Mouse (Mus musculus) yolk sac, embryonic 10.5 days (tissue): ENCODE data around the gene Tbxa2r.
A peak's percentile ranks its signal among the peaks of the same experiment; 100 is the strongest.

Experiments used
- DNase-seq: peaks from one replicate; pipeline ENCODE4 v3.0.0-alpha.2; 2017; ENCODE audit warnings: low spot score

Tbxa2r gene

DNA sequence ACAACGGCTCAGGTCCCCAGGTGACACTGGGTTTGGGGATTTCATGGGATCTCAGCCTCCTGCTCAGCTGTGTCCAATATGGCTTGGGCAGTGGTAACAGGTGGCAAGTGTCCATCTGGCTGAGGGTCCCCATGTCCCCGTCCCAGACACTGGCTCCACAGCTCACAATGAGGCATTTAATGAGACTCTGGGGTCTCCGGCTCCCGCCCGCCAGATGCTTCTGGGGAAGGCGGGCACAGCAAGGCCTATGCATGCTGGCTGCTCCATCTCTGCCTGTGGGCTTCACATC, 38.6 kb downstream of the Tbxa2r start:
- DNase-seq: no peak

DNA sequence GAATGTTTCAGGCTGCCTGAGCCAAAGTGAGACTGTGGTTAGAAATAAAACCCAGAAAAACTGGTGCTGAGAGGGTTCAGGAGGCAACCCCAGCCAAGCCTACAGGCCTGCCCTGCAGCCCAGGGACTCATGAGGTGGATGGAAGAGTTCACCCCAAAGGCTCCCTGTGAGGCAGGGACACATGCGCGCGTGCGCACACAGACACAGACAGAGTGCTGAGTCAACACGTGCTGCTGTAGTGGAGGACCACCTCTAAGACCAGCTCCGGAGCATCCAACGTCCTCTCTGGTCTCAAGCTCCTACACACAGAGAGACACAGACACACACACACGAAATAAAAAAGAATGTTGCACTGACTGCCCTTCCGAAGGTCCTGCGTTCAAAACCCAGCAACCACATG, 46.8 kb downstream of the Tbxa2r start:
- DNase-seq: no peak

DNA sequence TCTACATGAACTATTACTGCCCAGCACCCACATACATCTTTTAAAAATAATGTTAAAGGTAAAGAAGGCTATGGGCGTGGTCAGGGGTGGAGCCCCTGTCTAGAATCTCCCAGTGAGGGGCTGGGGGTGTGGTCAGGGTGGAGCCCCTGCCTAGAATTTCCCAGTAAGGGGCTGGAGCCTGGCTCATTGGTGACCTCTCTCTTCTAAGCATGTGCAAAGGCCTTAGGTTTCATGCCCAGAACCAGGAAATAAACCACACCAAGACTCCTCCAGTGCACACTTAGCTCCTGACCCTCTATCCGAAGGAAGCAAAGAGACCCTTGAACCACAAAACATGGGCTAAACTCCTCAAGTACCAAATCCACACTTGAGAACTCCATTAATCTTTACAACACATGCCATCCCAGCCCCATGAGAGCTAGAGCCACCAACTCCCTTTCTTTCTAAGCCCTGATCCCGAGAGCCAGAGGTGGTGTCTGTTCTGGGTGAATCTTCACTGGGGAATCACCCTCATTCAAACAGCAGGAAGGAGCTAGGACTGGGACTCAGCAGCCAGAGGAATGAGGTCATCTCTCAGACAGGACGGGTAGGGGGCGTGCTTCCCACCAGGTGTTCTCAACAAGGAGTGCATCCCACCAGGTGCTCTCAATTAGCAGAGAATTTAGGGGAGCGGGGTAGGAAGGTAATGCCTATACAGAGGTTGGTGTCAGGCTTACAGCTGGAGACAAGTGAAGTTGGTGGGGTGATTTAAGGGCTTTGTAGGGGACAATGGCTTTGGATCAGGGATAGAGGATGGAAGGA, 48.2 kb downstream of the Tbxa2r start:
- DNase-seq: no peak

DNA sequence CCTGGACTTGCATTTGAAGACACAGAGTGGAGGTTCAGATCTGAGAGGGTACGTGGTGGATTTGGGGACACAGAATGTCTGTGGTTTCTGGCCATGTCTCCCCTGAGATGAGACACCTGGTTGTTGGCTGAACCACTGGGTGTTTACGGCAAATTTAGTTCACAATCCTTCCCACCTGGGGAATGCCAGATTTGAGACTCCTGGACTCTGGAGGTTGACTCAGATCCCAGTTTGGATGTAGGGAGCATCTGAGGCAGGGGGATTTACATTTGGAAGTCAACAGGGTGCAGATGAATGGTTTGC, 48.8 kb downstream of the Tbxa2r start:
- DNase-seq: no peak

DNA sequence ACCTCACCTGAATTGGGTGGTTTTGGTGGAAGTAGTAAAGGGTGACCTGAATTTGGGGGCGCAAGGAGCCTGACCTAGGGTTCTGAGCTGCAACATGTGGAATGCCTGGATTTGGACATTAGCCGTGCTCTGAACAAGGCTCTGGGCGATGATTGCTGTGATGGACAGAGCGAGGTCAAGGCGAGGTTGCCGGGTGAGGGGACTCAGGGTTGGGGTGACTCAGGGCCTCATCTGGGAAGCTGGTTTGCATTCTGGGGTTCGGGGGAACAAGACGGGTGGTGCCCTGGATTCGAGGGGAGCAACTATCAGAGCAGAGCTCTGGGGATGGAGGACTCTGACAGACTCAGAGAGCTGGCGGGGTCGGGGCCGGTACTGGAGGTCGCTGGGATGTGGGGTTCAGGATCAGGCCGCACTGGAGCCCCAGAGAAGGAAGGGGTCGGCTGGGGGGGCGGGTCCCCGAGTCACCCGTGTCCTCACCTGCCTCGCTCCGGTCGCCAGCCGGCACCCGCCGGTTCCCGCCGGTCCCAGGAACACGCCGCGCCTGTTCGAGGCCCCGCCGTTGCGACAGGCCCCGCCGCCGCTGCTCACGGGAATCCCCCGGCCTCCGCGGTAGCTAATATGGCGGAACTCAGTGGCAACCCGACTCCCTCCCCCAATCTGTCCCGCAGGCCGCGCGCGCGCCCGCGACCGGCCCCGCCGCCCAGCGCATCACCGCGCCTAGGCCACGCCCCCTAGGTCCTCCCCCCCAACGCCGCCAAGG, 49.4 kb downstream of the Tbxa2r start, which contains the start of gene Fzr1:
Gene Fzr1, minus strand, starts transcription at position 724 of the 760 bp plus-strand sequence.
- no peak for DNase-seq

DNA sequence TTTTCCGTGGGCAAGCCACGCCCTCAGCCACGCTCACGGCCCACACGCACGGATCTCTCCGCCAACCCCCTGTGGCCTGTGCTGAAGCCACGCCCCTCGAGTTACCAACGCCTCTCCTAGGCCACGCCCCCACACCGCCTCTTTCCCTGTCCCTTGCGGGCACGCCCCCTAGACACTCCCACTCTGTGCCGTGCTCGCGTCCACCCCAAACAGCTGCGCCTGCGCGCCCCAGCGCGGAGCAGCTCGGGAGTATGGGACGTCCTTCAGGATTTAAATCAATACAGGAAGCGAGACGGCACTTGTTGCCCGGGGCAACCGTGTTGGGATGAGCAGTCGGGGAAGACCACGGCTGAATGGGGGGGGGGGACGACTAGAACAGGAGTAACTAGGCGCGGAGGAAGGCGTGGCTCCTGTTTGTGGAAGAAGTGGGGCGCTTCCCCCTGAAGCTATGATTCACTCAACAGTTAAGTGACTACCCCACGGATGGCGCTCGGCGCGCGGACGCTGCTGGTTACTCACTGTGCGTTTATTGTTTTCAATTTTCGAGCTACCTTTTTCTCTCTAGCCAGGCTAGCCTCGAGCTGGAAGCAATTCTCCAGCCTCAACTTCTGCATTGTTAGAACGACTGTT, 50.1 kb downstream of the Tbxa2r start:
- DNase-seq: peak; percentile 100

DNA sequence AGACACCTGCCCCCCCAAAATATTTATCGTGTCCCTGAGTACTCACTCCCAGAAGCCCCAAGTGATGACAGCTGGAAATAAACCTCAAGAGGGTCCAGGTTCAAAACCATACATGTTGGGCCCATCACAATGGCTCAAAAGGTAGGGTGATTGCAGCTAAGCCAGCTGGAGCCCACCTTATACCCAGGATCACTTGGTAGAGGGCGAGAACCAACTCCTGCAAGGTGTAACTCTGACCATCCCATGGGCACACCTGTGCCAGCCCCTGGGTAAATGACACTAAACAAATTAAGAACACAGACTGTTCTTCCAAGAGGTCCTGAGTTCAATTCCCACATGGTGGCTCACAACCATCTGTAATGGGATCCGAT, 50.6 kb downstream of the Tbxa2r start:
- DNase-seq: no peak

DNA sequence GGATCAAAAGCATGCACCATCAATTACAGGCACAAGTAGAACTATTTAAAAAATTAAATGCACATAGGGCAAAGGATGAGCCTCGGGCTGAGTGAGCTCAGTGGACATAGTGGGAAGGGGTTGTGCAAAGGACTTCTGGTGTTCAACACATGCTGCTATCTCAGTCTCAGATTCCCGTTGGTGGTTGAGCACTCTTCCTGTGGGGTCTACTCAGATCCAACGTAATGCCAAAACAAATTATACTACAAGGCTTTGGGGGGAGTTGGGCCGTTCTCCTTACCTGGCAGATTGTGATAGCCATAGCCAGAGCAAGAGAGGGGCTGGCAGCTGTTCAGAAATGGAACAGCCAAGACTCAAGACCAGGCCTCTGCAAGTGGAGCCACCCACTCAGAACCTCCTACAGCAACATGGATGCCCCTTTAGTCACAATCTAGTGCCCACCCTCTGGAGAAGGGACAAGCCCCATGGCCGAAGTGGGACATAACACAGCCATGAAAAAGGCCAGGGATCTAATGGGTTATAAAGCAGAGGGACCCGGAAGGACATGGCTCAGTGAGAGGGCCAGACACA, 51.4 kb downstream of the Tbxa2r start:
- no peak for DNase-seq

DNA sequence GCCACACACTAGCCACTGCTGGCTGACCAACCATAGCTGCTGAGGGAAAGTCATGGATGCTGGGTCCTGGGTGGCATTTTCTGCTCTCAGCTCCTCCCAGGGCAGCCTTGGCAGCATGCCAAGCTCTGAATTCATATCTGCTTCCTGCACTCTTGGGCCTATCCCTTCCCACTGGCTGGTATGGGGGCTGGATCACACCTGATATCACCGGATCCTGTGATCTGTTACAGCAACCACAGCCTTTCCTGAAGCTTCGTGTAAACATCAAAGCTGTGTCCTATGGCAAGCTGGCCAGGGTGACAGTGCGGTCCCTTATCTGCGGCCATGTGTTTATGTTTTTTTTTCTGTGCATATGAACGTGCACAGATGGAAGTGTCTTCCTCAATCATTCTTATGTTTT, 53.5 kb downstream of the Tbxa2r start:
- DNase-seq: no peak

DNA sequence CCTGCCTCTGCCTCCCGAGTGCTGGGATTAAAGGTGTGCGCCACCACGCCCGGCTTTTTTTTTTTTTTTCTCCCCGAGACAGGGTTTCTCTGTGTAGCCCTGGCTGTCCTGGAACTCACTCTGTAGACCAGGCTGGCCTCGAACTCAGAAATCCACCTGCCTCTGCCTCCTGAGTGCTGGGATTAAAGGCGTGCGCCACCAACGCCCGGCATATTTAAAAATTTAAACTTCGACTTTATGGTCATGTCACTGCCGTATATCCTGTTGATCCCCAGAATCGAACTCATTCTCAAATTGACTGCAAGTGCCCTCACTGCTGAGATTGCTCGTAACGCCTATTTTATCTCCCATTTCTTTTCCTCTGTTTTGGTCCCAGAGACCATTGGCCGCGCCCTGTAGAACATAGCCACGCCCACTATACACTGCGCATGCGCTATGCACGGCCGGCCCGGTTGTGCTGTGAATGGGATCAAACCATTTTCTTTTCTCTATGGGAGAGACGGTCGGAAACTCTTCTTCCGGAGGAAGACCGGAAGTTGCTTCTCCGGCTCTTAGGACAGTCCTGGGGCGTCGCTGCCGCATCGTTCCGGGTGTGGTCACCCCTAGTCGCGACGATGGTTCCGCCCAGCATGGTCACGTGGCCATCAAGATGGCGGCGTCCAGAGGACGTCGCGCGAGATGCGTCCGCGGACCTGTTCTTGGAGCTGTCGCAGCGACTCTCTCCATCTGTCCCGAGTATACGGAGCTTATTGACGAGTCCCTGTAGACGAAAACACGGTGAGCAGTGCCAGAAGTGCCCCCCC, 55.5 kb downstream of the Tbxa2r start, which contains the start of the genes Dohh and Gm48551:
Gene Dohh, plus strand, starts transcription at position 627 of the 803 bp plus-strand sequence.
Gene Gm48551, plus strand, starts transcription at position 665 of the 803 bp plus-strand sequence.
- DNase-seq: peak; percentile 97

DNA sequence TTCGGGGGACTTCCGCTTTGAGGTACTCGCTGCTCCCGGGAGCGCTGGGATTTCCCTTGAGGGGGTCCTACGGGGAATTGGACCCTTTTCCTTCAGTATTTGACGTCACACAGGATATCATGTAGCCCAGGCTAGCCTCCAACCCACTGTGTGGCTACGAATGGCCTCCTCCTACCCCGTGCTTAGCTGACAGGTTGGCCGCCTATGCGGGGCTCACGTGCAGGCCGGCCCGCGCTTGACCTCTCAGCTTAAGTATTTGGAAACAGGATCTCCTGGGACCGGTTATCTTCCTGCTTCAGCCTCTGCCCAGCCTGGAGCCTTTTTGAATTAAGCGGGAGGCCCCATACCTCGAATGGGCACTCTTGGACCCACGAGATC, 56.1 kb downstream of the Tbxa2r start:
- no peak for DNase-seq
